Mouse (Mus musculus): ENCODE measurements around the gene Fnip2. TPM values are rescaled to one million over a fixed set of nuclear protein-coding genes. Genes with fewer than 3 reads are reported as not detected.
"Not testable (repeated sequence)": the region's sequence is repeated elsewhere in the genome, so short reads cannot be mapped to it uniquely, and the experiment has no call there.

Gene Fnip2
- polyA plus RNA-seq, 1 experiment from 2014 or later = 6.5 TPM

DNA sequence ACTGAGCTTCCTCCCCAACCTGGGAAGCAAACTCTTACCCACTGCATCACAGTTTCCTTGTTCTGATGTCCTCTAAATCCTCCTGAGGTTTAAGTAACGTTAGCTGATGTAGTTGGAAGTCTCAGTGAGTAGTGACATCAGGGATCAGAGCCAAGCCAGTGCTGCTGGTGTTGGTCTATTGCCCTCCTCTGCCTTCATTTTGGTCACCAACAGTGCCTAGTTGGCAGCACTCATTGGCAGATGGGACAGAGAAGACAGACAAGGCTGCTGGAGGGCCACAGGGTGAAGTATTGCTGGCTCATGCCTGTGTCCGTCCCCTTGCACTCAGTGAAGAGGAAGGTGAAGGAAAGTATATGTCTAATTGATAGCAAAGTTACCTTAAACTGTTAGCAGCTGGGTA, 91.6 kb downstream of the Fnip2 start:
- H3K36me3 ChIP-seq (replicated peaks) = peaks cover 60% of the 10 kb centered on the region
- H3K9me3 ChIP-seq = no peaks in the 10 kb centered on the region
- H3K4me1 ChIP-seq = peaks cover 6% of the 10 kb centered on the region; the same call in 1 of the 2 replicates
- no peak overlapping the region for H3K4me3 ChIP-seq
- WGBS = 95% methylated on average over 2 of the region's 2 CpGs
- H3K27me3 ChIP-seq (ENCODE audit: poor library complexity, severe bottlenecking) = no peaks in the 10 kb centered on the region
- DNase-seq (ENCODE audit: extremely low spot score, low spot score) = no peak
- H3K27ac ChIP-seq = no peak overlapping the region

DNA sequence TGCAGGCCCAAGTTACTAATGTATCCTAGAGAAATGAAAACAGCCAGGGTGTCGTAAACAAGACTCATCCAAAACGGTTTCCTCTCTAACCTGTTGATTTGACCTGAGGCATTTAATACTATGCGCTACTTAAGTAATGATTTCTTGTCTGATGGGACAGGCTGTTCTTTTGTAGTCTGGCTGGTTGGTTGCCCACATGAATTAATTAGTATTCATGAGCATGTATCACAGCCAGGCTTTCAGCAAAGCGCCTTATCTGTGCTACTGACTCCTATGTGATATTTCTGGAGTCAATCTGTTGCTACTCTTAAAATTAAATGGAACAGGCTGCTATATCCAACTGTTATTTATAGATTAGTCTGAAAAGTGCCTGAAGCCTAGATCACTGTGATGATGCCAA, 92.7 kb downstream of the Fnip2 start:
- no peak for DNase-seq (ENCODE audit: extremely low spot score, low spot score)
- Histone ChIP-seq H3K27me3 (ENCODE audit: poor library complexity, severe bottlenecking) (no peaks in the 10 kb centered on the region), H3K27ac (no peak overlapping the region), H3K36me3 (replicated peaks) (peaks cover 51% of the 10 kb centered on the region), H3K9me3 (no peaks in the 10 kb centered on the region), H3K4me3 (no peak overlapping the region), H3K4me1 (no peaks in the 10 kb centered on the region; the same call in 1 of the 2 replicates)
- WGBS = 87% methylated on average over 4 of the region's 4 CpGs

DNA sequence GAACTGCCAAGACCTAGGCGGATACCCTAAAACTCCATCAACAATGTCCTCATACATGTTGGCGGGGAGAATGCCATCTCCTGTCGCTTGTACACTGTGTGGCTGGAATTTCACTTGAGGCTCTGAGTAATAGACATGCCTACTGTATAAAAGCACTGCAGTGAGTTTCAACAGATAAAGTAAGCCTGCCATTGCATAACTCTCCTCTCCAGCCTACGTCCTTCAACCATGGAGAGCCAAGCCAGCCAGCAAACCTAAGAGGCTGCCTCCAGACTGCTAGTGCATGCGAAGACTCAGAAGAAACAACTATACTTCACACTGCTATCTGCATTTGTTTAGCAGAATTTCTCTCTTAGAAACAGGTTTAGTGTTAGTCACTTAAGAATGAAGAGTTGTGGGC, 95.2 kb downstream of the Fnip2 start:
- H3K36me3 ChIP-seq (replicated peaks) = peaks cover 52% of the 10 kb centered on the region
- DNase-seq (ENCODE audit: extremely low spot score, low spot score) = no peak
- H3K27me3 ChIP-seq (ENCODE audit: poor library complexity, severe bottlenecking) = no peaks in the 10 kb centered on the region
- no peak overlapping the region for H3K4me3 ChIP-seq
- H3K9me3 ChIP-seq = no peaks in the 10 kb centered on the region; the same call in 1 of the 2 replicates
- no peak overlapping the region for H3K27ac ChIP-seq
- 95% methylated on average over 5 of the region's 5 CpGs for WGBS
- H3K4me1 ChIP-seq = no peaks in the 10 kb centered on the region; the same call in 1 of the 2 replicates

DNA sequence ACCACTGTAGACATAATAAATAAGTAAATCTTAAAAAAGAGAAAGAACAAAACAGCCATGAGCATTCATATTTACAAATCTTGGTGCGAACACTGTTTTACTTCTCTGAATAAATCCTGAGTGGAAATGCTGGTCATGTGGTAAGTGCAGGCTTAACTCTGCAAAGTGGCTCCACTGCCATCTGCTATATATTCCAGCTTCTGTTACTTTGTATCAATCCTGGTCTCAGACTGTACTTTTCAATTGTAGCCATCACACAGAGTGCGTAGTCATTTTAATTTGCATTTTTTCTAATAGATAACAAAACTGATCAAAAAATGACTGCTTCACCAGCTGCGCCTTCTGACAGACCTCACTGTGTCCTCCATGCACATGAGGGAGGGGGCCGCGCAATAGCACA, 98.2 kb downstream of the Fnip2 start:
- Histone ChIP-seq H3K9me3 (no peaks in the 10 kb centered on the region; the same call in 1 of the 2 replicates), H3K36me3 (replicated peaks) (peaks cover 58% of the 10 kb centered on the region), H3K27ac (no peak overlapping the region), H3K4me1 (no peaks in the 10 kb centered on the region), H3K4me3 (no peak overlapping the region), H3K27me3 (ENCODE audit: poor library complexity, severe bottlenecking) (no peaks in the 10 kb centered on the region)
- WGBS = 98% methylated on average over 5 of the region's 5 CpGs
- DNase-seq (ENCODE audit: extremely low spot score, low spot score) = no peak

DNA sequence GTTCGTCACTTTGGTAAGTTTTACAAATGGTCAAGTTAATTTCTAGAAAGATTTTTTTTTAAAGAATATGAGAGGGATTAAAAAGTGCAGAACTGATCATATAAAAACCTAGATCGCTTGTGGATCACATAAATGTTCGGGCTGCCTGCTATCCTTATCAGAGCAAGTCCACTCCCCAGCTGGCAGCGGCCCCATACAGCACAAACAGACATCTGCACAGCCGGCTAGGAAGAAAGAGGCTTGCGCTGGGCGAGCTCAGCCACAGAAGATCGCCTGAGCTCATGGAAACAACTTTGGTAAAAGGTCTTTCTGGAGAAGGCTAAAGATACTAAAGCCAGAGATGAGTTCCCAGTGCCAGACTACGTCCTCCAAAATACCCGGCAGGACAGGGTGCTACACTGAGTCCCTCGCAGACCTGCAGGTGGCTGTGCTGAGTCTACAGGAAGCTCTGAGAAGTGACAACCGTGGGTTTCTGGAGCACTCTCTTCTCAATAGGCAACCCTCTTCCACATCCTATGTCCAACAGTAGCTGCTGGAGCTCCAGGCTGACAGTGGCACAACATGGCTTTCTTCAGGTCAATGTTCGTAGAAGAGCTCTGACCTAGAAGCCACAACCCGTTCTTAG, 108.8 kb downstream of the Fnip2 start:
- DNase-seq (ENCODE audit: extremely low spot score, low spot score) = no peak
- H3K9me3 ChIP-seq = no peaks in the 10 kb centered on the region
- no peak overlapping the region for H3K4me3 ChIP-seq
- WGBS = 93% methylated on average over 14 of the region's 14 CpGs
- no peaks in the 10 kb centered on the region for H3K27me3 ChIP-seq (ENCODE audit: poor library complexity, severe bottlenecking)
- peaks cover 71% of the 10 kb centered on the region for H3K36me3 ChIP-seq (replicated peaks)
- H3K27ac ChIP-seq = no peak overlapping the region
- H3K4me1 ChIP-seq = peaks cover 6% of the 10 kb centered on the region; the same call in 1 of the 2 replicates

DNA sequence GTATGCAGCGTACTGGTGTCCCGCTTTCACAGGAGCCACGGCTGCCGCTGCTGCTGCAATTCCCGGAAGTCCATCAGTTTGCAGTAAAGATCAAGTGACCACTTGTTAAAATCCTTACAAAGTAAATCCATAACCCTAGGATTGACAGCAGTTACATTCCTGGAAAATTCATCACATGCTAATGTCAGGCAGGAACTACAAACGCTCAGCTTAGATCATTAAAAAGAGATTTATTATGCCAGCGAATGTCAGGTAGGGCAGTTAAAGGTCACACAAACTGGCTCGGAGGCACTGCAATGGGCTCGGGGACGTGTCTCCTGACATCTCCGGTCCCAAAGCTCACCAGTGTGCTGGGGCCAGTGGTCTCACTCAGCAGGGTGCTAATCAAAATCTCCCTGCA, 111.8 kb downstream of the Fnip2 start:
- Histone ChIP-seq H3K27me3 (ENCODE audit: poor library complexity, severe bottlenecking) (no peaks in the 10 kb centered on the region), H3K36me3 (replicated peaks) (peaks cover 48% of the 10 kb centered on the region), H3K27ac (0 out of 2 replicates have a peak overlapping the region, but pooled peaks have one; percentile 11), H3K9me3 (no peaks in the 10 kb centered on the region), H3K4me3 (no peak overlapping the region), H3K4me1 (peaks cover 24% of the 10 kb centered on the region)
- WGBS = 86% methylated on average over 11 of the region's 11 CpGs
- no peak for DNase-seq (ENCODE audit: extremely low spot score, low spot score)

DNA sequence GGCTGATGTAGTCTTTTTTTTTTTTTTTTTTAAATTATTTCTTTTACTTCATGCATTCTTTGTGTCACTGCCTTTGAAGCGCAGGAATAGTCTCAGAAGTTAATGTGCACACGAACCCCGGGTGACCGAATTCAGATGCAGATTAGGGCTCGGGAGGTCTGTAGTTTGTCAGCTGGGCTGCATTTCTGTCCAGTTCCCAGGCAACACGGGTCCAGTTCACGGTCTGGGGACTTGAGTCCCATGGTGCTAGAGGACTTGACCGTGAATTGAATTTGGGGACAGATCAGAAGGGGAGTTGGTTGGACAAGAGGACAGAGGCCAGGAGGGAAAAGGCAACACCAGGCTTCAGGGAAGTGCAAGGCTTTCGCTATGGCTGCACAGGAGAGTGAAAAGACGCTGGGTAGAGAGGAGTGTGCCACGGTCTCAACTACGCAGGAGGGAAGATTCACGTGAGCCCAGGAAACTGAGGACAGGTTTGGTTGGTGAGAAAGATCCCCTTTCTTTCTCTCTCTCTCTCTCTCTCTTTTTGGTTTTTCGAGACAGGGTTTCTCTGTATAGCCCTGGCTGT, 114.8 kb downstream of the Fnip2 start:
- H3K36me3 ChIP-seq (replicated peaks) = peaks cover 23% of the 10 kb centered on the region
- WGBS = 56% methylated on average over 14 of the region's 14 CpGs
- H3K4me1 ChIP-seq = peaks cover 24% of the 10 kb centered on the region
- H3K4me3 ChIP-seq = no peak overlapping the region
- peak; percentile 59 for DNase-seq (ENCODE audit: extremely low spot score, low spot score)
- H3K27me3 ChIP-seq (ENCODE audit: poor library complexity, severe bottlenecking) = no peaks in the 10 kb centered on the region
- H3K9me3 ChIP-seq = no peaks in the 10 kb centered on the region
- peak overlapping the region; percentile 78 for H3K27ac ChIP-seq

DNA sequence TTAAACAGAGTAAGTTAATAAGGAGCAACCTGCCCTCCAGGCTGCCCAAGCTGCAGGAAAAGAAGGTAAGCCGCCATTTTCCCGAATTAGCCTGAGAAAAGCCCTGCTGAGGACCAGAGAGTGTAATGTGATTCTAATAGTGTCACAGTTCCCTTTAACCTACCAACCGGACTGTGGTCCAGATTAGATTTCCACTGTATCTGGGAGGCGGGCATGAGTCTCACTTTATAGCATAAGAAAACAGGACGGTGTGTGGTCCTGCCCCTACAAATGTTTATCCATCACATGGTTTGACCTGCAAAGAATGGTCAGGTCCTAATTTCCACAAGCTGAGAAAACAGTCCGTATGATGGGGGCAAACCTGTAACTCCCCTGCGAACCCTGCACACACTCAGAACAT, 118.2 kb downstream of the Fnip2 start:
- H3K4me3 ChIP-seq = no peak overlapping the region
- H3K27me3 ChIP-seq (ENCODE audit: poor library complexity, severe bottlenecking) = no peaks in the 10 kb centered on the region
- 0 out of 2 replicates have a peak, but pooled peaks cover 4% of the 10 kb centered on the region for H3K36me3 ChIP-seq (replicated peaks)
- 69% methylated on average over 7 of the region's 7 CpGs for WGBS
- H3K4me1 ChIP-seq = peaks cover 21% of the 10 kb centered on the region
- H3K9me3 ChIP-seq = no peaks in the 10 kb centered on the region
- H3K27ac ChIP-seq = 0 out of 2 replicates have a peak overlapping the region, but pooled peaks have one; percentile 40
- no peak for DNase-seq (ENCODE audit: extremely low spot score, low spot score)

DNA sequence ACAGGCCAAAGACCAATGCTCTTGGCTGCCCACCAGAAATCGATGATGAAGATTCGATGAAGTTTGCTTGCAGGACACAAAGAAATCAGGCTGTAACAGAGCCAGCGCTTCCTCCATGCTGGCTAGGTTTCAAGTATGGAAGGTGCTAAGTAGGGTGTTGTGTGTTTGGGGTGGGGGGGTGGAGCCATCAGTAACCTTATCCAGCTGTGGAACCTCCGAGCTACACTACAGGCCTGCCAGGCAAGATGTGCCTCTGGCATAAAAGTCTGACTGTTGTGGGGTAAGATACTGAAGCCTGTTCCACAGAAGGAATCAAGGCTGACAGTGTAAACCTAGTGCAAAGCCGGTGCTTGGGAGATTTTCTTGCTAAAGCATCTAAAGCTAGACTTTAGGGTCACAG, 119.2 kb downstream of the Fnip2 start:
- WGBS = 87% methylated on average over 5 of the region's 5 CpGs
- Histone ChIP-seq H3K27ac (peak overlapping the region; percentile 40; the same call in 1 of the 2 replicates), H3K4me1 (peaks cover 17% of the 10 kb centered on the region), H3K9me3 (peaks cover 4% of the 10 kb centered on the region; the same call in 1 of the 2 replicates), H3K36me3 (replicated peaks) (no peaks in the 10 kb centered on the region), H3K27me3 (ENCODE audit: poor library complexity, severe bottlenecking) (no peaks in the 10 kb centered on the region), H3K4me3 (no peak overlapping the region)
- no peak for DNase-seq (ENCODE audit: extremely low spot score, low spot score)

DNA sequence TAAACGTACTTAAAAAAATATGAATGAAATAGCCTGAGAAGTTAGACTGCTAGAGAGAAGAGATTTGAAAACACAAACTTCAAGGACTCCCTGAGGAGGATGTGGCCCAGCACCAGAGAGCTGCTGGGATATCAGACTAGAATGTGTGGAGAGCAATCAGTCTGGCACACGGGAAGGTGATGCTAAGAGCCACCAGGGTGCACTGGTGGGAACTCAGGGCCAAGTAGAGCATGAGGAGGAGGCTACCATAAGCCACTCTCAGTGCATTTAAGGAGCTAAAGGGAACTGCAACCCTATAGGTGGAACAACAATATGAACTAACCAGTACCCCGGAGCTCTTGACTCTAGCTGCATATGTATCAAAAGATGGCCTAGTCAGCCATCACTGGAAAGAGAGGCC, 120.9 kb downstream of the Fnip2 start:
- H3K4me1 ChIP-seq; H3K36me3 ChIP-seq (replicated peaks); H3K27ac ChIP-seq; H3K9me3 ChIP-seq; H3K4me3 ChIP-seq; H3K27me3 ChIP-seq (ENCODE audit: poor library complexity, severe bottlenecking); DNase-seq (ENCODE audit: extremely low spot score, low spot score): not testable (repeated sequence)
- WGBS = 83% methylated on average over 3 of the region's 3 CpGs

DNA sequence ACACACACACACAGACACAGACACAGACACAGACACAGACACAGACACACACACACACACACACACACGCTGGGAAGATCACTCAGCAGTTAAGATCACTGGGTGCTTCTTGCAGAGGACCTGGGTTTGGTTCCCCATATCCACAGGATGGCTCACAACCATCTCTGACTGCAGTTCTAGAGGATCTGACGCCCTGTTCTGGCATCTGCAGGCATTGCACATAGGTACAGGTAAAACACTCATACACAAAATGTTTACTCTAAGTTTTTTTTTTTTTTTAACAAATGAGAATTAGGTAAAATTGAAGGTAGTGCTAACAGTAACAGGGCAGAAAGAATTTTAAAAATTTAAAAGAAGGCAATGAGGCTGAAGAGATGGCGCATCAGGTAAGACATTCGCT, 121.5 kb downstream of the Fnip2 start:
- Histone ChIP-seq H3K27ac (no peak overlapping the region), H3K27me3 (ENCODE audit: poor library complexity, severe bottlenecking) (no peaks in the 10 kb centered on the region), H3K36me3 (replicated peaks) (no peaks in the 10 kb centered on the region), H3K9me3 (peaks cover 4% of the 10 kb centered on the region; the same call in 1 of the 2 replicates), H3K4me1 (no peaks in the 10 kb centered on the region; the same call in none of the 2 replicates), H3K4me3 (no peak overlapping the region)
- no peak for DNase-seq (ENCODE audit: extremely low spot score, low spot score)
- 90% methylated on average over 4 of the region's 4 CpGs for WGBS

DNA sequence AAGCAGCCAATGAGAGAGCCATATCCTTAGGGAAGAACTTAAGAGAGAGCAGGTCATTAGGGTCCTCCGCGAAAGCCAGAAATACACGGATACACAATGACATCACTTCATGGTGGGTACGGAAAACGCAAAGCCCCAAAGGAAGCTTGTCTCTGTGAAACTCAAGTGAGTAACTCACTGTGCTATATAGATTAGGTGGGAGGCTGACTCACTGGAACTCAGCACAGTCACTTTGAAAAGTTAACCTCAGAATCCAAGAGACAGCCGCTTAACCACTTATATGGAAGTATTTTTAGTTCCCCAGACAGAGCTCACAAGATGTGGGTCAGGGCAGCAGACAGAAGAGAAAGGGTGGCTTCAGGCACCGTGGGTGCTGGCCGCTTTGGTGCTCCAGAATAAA, 122.6 kb downstream of the Fnip2 start:
- Histone ChIP-seq H3K27ac (no peak overlapping the region), H3K4me1 (no peaks in the 10 kb centered on the region; the same call in none of the 2 replicates), H3K9me3 (peaks cover 4% of the 10 kb centered on the region; the same call in 1 of the 2 replicates), H3K36me3 (replicated peaks) (no peaks in the 10 kb centered on the region), H3K27me3 (ENCODE audit: poor library complexity, severe bottlenecking) (no peaks in the 10 kb centered on the region), H3K4me3 (no peak overlapping the region)
- no peak for DNase-seq (ENCODE audit: extremely low spot score, low spot score)
- WGBS = 90% methylated on average over 8 of the region's 8 CpGs

DNA sequence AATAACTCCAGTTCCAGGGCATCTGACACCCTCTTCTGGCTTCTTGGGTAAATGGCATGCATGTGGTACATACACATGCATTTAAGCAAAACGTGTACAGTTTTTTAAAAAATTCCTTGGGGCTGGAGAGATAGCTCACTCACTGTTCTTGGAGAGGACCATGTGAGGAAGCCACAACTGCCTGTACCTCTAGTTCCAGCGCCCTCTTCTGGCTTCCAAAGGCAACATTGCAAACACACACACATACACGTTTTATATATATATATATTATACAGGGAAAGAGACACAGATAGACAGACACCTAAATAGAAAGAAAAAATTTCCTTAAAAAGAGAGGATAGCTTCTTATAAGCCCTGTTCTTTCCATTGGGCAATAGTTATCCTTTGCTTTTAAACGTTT, 123.7 kb downstream of the Fnip2 start:
- Histone ChIP-seq H3K27ac (no peak overlapping the region), H3K4me1 (no peaks in the 10 kb centered on the region; the same call in 1 of the 2 replicates), H3K36me3 (replicated peaks) (no peaks in the 10 kb centered on the region), H3K4me3 (no peak overlapping the region), H3K27me3 (ENCODE audit: poor library complexity, severe bottlenecking) (no peaks in the 10 kb centered on the region), H3K9me3 (peaks cover 4% of the 10 kb centered on the region; the same call in 1 of the 2 replicates)
- DNase-seq (ENCODE audit: extremely low spot score, low spot score) = no peak
- 67% methylated on average over 4 of the region's 4 CpGs for WGBS
